Mouse (Mus musculus) lung, adult 2 months (tissue): ENCODE data around the gene Yy1.
"Not testable (repeated sequence)": the region's sequence is repeated elsewhere in the genome, so short reads cannot be mapped to it uniquely, and the experiment has no call there.

Source experiments
- CTCF ChIP-seq: fragments of 200-500 bp; IDR thresholded peaks from 2 replicates; pipeline ENCODE4 v1.5.1; 2011; ENCODE audit warnings: mild to moderate bottlenecking, low read length, control low read depth; ENCODE audit not compliant: insufficient read depth
- POLR2A ChIP-seq: fragments of 200-500 bp; IDR thresholded peaks from 2 replicates; pipeline ENCODE4 v1.6.1; 2011; ENCODE audit warnings: low read depth, mild to moderate bottlenecking, control low read depth, low read length, borderline replicate concordance; ENCODE audit errors: extremely low read depth

DNA sequence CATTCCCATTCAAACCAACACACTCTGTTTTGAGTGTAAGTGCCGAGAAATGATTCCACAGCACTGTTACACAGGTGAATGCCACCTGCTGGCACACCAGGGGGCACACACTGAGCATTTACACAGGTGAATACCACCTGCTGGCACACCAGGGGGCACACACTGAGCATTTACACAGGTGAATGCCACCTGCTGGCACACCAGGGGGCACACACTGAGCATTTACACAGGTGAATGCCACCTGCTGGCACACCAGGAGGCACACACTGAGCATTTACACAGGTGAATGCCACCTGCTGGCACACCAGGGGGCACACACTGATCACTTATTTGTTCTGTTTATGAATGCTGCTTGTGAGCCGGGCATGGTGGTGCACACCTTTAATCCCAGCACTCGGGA lies 55.3 kb downstream of the Yy1 start:
- peak; percentile 52 for TF ChIP-seq CTCF
- not testable (repeated sequence) for TF ChIP-seq POLR2A
